Mouse (Mus musculus) gastrocnemius, adult 2 months (tissue): Measurements from ENCODE around the gene Pkd1. TPM values are rescaled to one million over a fixed set of nuclear protein-coding genes. Genes with fewer than 3 reads are reported as not detected.

Source experiments
- DNase-seq: peaks from one replicate; pipeline ENCODE4 v3.0.0; 2022
- H3K27ac ChIP-seq: fragments of 200-600 bp; 2 replicates; pipeline ENCODE4 v1.8.1; 2022; ENCODE audit warnings: mild to moderate bottlenecking
- H3K4me3 ChIP-seq: fragments of 200-600 bp; 2 replicates; pipeline ENCODE4 v1.8.1; 2022; ENCODE audit warnings: mild to moderate bottlenecking, moderate library complexity
- CTCF ChIP-seq: fragments of 200-600 bp; IDR thresholded peaks from 2 replicates; pipeline ENCODE4 v1.8.1; 2022; ENCODE audit warnings: antibody characterized with exemption, mild to moderate bottlenecking, moderate library complexity
- intact Hi-C: fragments of 180-260 bp; cut with DNase I; formaldehyde crosslinking; loops from one replicate; pipeline ENCODE4 v1.15.1; 2025
- total RNA-seq, 2 experiments: library from RNA; stranded (reverse); gene quantifications; 2 replicates each; pipeline ENCODE4 v1.2.3; 2021

Gene Pkd1
- total RNA-seq, 2 experiments from 2014 or later, result 18.3 to 25.0 TPM

DNA sequence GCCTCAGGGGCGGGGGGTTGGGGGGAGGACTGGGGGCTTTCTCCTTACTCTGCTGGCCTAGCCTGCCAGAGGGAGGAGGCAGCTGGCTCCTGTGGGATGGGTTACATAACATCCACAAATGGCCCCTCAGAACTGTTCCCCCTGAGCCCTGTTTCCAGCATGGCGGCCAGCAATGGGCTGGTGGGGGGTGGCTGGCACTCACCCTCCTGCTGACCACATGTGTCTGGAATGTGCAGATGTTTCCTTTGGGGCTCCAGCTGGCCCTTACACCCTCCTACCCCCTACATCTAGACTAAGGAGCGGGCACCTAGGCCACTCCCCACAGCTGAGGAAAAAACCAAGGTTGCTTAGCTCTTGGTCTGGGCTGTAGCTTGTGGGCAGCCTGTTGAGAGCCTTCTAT lies 9.5 kb downstream of the Pkd1 start:
- no peak for TF ChIP-seq CTCF
- Histone ChIP-seq H3K4me3 (peak overlapping the region; percentile 26; the same call in 1 of the 2 replicates), H3K27ac (peak overlapping the region; percentile 86)
- intact Hi-C loops, result no loop called here
- peak; percentile 61 for DNase-seq

GRCm38 (mm10) chr17:24560301-24561028 lies 10.8 kb downstream of the Pkd1 start:
- TF ChIP-seq CTCF, result no peak
- peak; percentile 36 for DNase-seq
- intact Hi-C loops, result no loop called here
- Histone ChIP-seq H3K27ac (peak overlapping the region; percentile 86), H3K4me3 (no peak overlapping the region)

DNA sequence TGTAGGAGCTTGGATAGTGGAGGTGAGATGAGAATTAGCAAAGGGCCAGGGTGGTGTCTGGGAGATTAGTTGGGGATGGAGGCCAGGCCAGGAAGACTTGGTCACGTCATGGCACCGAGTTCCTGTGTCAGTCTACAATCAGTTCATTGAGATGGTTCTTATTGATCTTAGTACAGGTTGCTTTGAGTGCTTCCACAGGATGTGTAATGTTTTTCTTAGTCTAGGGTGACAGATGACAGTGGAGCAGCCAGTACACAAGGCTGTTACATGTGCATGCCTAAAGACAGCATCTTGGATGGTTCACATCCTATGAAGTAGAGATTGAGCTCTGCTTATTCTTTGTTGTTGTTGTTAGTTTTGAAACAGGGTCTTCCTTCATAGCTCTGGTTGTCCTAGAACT lies 12.0 kb downstream of the Pkd1 start:
- intact Hi-C loops, result no loop called here
- Histone ChIP-seq H3K27ac (0 out of 2 replicates have a peak overlapping the region, but pooled peaks have one; percentile 86), H3K4me3 (no peak overlapping the region)
- TF ChIP-seq CTCF, result no peak
- no peak for DNase-seq

DNA sequence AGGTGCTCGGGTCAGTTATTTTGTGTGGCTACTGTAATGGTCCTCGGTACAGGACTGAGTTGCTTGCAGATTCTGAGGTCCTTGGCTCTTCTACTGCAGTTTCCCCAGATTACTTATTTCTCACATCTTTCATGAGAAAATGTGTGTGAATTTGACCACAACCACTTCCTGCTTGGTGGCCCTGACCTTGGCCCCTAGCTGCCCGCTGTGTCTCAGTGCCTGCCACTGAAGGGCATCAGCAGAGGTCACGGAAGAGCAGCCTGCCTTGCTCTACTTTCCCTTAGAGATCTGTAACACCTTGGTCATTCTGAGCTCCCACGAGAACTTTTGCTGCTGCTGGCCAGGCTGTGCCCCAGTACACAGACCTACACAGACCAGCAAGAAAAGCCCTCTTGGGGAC lies 14.0 kb downstream of the Pkd1 start:
- H3K27ac ChIP-seq, result 0 out of 2 replicates have a peak overlapping the region, but pooled peaks have one; percentile 0
- no peak for TF ChIP-seq CTCF
- intact Hi-C loops, result no loop called here
- no peak overlapping the region for H3K4me3 ChIP-seq
- no peak for DNase-seq

DNA sequence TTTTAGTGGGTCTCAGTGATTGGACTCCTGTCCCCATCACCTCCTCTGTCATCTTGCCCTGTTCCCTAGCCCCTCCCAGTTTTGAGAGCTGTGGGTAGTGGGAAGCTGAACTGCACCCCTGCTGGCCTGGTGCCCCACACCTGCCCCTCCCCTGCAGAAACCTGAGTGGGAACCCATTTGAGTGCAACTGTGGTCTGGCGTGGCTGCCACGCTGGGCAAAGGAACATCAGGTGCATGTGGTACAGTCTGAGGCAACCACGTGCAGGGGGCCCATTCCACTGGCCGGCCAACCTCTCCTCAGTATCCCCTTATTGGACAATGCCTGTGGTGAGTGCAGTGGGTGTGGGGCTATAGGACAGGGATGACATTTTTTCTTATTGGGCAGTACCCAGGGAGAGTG lies 14.8 kb downstream of the Pkd1 start:
- TF ChIP-seq CTCF, result no peak

DNA sequence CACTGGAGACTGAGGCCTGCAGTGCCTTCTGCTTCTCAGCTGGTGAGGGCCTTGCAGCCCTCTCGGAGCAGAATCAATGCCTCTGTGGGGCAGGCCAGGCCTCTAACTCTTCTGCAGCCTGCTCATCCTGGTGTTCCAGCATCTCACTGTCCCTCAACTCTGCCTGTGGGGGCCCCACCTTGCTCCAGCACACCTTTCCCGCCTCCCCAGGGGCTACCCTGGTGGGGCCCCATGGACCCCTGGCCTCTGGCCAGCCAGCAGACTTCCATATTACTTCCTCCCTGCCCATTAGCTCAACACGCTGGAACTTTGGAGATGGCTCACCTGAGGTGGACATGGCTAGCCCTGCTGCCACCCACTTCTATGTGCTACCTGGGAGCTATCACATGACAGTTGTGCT lies 15.5 kb downstream of the Pkd1 start:
- intact Hi-C loops, result no loop called here
- Histone ChIP-seq H3K4me3 (no peak overlapping the region), H3K27ac (no peak overlapping the region)
- TF ChIP-seq CTCF, result no peak
- DNase-seq, result no peak

More for the DNA sequence above, 14.8 kb downstream of the Pkd1 start:
- H3K27ac ChIP-seq, result no peak overlapping the region
- no peak overlapping the region for H3K4me3 ChIP-seq
- intact Hi-C loops, result no loop called here
- no peak for DNase-seq

- H3K27ac ChIP-seq, result no peak overlapping the region
- H3K4me3 ChIP-seq, result no peak overlapping the region
- intact Hi-C loops, result no loop called here
- DNase-seq, result no peak
- no peak for TF ChIP-seq CTCF
Measured at GRCm38 (mm10) chr17:24565792-24566191, 16.2 kb downstream of the Pkd1 start.

DNA sequence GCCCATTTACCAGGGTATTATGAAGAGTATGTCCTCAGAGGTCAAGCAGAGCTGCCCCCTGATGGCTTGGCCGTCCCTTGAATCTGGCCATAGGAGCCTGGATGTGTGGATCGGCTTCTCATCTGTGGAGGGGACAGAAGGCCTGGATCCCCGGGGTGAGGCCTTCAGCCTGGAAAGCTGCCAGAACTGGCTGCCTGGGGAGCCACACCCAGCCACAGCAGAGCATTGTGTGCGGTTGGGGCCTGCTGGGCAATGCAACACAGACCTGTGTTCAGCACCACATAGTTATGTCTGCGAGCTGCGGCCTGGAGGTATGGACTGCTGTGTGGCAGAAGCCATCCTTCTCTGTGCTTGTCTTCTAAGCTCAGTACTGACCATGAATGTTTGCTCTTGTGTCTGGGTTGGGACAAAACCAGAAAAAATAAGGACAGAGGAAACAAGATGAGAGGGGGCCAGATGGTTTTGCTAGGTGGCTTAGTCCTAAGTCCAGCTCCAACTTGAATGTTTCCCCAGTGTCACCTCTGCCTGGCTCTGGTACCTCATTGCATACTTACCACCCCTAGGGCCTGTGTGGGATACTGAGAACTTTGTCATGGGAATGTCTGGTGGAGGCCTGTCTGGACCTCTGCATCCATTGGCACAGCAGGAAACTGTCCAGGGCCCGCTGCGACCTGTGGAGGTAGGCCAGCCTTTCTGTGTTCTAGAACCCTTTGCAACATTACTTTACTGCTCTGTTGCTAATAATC lies 17.6 kb downstream of the Pkd1 start:
- intact Hi-C loops, result no loop called here
- peak; percentile 64 for DNase-seq
- no peak for TF ChIP-seq CTCF
- peak overlapping the region; percentile 57 for H3K27ac ChIP-seq
- H3K4me3 ChIP-seq, result no peak overlapping the region

- Histone ChIP-seq H3K4me3 (no peak overlapping the region), H3K27ac (no peak overlapping the region)
- no peak for TF ChIP-seq CTCF
- no peak for DNase-seq
- intact Hi-C loops, result no loop called here
Measured at GRCm38 (mm10) chr17:24569837-24570236, 20.2 kb downstream of the Pkd1 start.

- Histone ChIP-seq H3K27ac (no peak overlapping the region), H3K4me3 (no peak overlapping the region)
- DNase-seq, result no peak
- intact Hi-C loops, result no loop called here
- no peak for TF ChIP-seq CTCF
Measured at GRCm38 (mm10) chr17:24572651-24573245, 23.1 kb downstream of the Pkd1 start.

DNA sequence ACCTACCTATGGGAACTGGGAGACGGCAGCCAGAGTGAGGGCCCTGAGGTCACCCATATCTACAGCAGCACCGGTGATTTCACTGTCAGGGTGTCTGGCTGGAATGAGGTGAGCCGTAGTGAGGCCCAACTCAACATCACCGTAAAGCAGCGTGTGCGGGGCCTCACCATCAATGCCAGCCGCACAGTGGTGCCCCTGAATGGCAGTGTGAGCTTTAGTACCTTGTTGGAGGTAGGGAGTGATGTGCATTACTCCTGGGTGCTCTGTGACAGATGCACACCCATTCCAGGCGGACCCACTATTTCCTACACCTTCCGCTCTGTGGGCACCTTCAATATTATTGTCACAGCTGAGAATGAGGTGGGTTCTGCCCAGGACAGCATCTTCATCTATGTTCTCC lies 24.2 kb downstream of the Pkd1 start:
- DNase-seq, result no peak
- H3K27ac ChIP-seq, result no peak overlapping the region
- H3K4me3 ChIP-seq, result no peak overlapping the region
- intact Hi-C loops, result no loop called here
- TF ChIP-seq CTCF, result no peak

DNA sequence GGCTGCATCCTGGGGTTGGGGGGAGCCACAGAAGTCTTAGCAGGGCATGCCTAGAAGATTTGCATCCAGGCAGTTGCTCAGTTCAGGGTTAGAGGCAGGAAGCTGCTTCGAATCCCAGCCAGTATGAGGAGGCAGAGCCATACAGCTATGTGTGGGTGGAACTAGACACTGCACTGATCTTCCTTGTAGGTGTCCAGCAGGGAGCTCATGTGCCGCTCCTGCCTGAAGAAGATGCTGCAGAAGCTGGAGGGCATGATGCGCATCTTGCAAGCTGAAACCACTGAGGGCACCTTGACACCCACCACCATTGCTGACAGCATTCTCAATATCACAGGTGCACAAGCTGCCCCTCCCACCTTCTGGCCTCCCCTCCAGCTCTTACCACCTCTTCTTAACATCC lies 29.9 kb downstream of the Pkd1 start:
- intact Hi-C loops, result loop anchor here (5.0 kb wide), 1 partner anchor 48 kb away; no protein-coding TSS in a partner anchor
- no peak overlapping the region for H3K4me3 ChIP-seq
- no peak for TF ChIP-seq CTCF
- no peak for DNase-seq
- no peak overlapping the region for H3K27ac ChIP-seq

DNA sequence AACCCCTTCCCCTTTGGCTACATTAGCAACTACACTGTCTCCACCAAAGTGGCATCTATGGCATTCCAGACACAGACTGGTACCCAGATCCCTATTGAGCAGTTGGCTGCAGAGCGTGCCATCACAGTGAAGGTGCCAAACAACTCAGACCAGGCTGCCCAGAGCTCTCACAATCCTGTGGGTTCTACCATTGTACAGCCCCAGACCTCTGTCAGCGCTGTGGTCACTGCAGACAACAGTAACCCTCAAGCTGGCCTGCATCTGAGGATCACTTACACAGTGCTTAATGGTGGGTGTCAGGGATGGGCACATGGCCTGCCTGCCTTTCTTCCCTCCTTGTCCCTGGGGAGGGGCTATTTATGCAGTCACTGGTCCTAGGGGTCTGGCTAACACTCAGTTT lies 30.7 kb downstream of the Pkd1 start:
- H3K27ac ChIP-seq, result no peak overlapping the region
- H3K4me3 ChIP-seq, result no peak overlapping the region
- DNase-seq, result no peak
- TF ChIP-seq CTCF, result no peak
- intact Hi-C loops, result no loop called here
